Mouse (Mus musculus) heart, postnatal 36 days (tissue): Measurements from ENCODE around the gene Gm38394. TPM values are rescaled to one million over a fixed set of nuclear protein-coding genes. Genes with fewer than 3 reads are reported as not detected.
"Not testable (repeated sequence)": the region's sequence is repeated elsewhere in the genome, so short reads cannot be mapped to it uniquely, and the experiment has no call there.

Experiments used
- DNase-seq, 2 experiments: peaks; one replicate each; pipeline ENCODE4 v3.0.0; 2021 to 2022
- intact Hi-C: fragments of 180-260 bp; cut with DNase I; formaldehyde crosslinking; loops from one replicate; pipeline ENCODE4 v1.15.1; 2025
- total RNA-seq, 2 experiments: library from RNA; stranded (reverse); gene quantifications; 2 replicates each; pipeline ENCODE4 v1.2.3; 2021

Gm38394 gene
- 10 to 100 TPM; 17.8 to 18.4 TPM for total RNA-seq

DNA sequence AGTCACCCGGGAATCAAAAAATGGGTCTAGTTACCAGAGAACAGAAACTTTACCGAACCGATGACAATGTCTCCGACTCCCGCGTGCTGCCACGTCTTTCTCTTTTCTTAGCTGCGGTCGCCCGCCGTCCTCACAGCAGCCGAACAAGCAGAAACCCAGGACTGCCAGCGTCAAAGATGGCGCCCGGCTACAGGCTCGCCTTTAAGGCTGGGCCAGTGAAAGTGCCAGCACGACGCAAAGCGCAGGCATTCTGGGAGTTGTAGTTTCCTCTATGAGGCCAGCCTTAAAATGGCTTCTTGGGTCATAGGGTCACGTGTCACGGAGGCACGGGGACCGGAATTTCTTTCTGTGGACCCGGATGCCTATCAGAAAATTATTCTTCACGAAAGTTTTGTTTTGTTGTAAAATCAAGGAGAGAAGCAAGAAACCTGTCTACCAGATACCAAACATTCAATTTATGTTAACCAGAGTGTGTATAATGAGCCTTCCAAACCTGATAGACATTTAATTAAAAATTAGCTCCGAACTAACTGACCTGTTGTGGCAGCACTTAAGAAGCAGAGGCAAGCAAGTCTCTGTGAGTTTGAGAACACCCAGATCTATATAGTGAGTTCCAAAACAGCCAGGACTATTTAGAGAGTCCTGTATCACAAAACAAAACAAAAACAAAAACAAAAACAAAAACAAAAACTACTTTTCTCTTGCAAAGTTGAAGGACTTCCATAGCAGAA lies at the start of gene Gm38394:
TSS of gene Gm38394 (minus strand) at position 116 of the 731 bp plus-strand sequence.
- peak; percentile 89 to 90 for DNase-seq
- intact Hi-C loops, result no loop called here

DNA sequence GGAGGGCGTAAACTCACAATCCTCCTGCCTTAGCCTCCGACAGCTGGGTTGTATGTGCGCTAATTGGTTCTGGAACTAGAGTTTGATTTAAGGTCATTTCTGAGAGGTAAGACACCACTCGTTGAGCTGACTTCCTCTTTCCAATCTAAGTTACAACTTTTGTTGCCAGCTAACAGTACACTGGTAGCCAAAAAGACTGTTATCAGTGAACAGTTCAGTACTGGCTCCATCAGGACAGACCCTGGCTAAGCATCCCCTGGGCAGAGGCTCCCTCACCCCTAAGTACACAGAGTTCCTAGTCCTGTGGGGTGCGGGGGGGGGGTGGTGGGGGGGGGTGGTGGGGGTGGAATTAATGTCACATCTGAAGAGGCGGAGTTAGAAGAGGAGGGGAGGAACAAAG lies 49.8 kb upstream of the Gm38394 start:
- no peak for DNase-seq
- intact Hi-C loops, result loop anchor here (5.0 kb wide), 1 partner anchor 74 kb away; no protein-coding TSS in a partner anchor

DNA sequence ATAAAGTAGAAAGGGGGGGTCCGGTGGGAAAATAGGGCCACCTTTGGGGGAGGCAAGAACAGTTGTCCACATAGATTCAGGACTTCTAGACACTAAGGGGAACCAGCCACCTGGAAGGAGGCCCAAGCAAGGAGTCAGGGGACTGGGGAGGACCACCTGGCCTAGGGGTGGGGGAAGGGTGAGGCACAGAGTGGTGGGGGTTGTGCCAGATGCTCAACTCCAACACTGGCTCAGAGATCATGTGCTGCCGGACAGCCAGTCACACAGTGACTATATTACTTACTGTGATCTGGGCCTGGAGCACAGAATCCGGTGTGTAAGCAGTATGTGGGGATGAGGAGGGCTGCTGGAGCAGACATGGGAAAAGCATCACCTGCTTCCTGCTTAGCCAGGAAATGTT lies 48.2 kb upstream of the Gm38394 start:
- intact Hi-C loops, result no loop called here
- no peak for DNase-seq

DNA sequence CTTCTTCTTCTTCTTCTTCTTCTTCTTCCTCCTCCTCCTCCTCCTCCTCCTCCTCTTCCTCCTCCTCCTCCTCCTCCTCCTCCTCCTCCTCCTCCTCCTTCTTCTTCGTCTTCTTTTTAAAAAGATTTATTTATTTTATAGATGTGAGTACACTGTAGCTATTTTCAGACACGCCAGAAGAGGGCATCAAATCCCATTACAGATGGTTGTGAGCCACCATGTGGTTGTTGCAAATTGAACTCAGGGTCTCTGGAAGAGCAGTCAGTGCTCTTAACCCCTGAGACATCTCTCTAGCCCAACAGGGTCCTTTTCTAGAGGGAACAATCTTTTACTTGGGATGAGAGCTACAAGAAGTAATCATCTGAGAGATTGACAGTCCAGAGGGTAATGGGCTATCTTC lies 40.7 kb upstream of the Gm38394 start:
- not testable (repeated sequence) for DNase-seq
- intact Hi-C loops, result loop anchor here (1.0 kb wide), 1 partner anchor 194 kb away; no protein-coding TSS in a partner anchor

DNA sequence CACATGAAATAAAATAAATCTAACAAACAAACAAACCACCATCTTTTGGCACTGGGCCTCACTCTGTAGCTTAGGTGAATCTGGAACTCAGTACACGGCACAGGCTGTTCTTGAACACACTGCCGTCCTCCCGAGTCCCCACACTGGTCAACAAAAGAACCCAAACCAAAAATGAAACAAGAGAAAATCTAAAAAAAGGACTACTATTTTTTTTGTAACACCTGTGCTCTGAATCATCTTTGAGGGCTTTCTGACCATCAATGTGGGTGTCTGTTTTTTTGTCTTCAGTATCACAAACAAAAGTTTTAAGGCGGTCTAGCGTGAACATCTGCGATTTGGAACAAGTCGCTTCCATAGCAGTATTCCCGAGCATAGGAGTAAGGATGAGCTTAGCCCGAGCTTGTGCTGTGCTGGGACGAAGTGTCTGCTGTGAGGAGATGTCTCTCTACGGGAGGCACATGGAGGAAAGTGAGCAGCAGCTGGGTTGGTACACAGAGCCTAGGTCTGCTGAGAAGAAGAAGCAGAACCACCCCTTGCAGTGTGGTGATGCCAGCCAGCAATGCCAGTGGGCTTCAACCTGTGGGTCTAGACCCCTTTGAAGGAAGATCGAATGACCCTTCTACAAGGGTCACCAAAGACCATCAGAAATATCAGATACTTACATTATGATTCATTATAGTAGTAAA lies 37.0 kb upstream of the Gm38394 start:
- no peak for DNase-seq
- intact Hi-C loops, result no loop called here

DNA sequence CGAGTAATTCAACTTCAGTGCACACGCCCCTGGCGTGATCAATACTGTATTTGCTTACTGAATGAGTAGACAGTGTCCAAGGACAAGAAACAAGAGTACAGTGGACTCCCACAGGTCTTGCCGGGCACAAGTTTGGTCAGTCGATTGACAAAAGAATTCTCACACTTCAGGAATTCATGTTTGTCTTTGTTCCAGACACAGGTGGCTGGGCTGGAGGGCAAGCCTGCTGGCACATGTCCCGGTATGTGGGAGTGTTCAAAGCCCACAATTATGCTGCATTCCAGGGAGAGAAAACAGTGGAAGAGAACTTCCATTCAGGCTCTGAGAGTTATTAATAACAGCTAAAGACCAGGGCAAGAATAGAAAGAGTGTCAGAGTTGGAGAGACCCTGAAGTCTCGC lies 34.8 kb upstream of the Gm38394 start:
- intact Hi-C loops, result no loop called here
- peak in 1 of 2 experiments; percentile 29 for DNase-seq

DNA sequence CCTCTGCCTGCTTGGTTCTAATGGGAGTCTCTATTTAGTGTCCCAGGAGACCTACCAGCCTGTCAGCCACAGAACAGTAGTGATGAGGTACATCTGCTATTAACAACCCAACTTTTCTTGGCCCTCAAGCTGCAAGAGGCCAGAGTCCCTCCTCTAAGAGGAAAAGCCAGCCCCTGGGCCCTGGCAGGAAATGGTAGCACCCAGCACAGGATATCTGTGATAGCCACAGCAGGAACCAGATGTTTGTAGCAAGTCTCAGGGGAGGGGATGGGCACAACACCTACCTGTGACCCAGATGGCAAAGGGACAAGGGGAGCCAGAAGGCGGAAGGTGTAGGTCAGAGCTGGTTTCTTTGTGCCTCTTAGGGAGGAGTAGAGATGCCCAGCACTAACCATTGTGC lies 33.8 kb upstream of the Gm38394 start:
- intact Hi-C loops, result no loop called here
- peak in 1 of 2 experiments; percentile 29 for DNase-seq

DNA sequence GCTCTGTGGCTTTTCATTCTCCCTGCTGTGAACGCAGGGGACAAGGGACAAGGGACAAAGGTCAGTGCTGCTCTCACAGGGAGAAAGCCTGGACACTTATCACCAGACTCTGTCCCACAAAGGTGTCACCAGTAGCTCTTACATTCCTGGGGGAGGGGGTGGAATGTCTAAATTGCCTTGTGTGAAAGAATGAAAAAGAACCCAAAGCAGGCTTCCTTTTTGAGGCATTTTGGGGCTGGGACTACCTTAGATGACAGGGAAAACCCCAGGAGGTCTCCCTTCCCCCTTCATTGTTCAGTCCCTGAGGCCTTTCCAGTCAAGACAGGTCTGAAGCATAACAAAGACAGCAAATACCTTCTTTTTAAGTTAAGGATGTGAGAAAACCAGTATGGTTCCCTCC lies 33.2 kb upstream of the Gm38394 start:
- no peak for DNase-seq
- intact Hi-C loops, result no loop called here

DNA sequence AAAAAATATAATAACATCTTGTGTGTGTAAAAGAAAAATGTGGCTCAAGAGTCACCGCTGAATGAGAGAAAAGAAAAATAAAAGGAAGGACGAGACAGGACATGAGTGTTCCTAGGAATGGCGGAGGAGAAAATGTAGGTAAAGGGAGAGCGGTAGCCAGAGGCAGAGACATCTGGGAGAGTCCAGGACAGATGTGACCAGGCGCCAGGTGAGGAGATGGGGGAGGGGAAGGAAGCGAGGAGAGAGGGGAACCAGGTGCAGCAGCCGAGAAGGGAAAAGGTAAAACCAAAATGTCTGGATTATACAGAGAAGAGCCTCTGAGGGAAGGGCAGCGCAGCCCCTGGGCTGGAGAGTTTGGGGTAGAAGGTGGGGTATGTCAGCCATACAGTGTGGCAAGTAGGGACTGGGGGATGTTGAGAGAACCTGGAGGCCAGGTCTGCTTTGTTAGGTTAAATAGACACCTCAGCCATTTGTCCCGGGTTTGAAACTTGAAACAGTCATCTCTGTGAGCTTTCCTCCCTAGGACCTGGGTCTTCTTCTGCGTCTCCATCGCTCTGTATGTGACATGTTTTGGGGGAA lies 32.5 kb upstream of the Gm38394 start:
- intact Hi-C loops, result no loop called here
- DNase-seq, result no peak

DNA sequence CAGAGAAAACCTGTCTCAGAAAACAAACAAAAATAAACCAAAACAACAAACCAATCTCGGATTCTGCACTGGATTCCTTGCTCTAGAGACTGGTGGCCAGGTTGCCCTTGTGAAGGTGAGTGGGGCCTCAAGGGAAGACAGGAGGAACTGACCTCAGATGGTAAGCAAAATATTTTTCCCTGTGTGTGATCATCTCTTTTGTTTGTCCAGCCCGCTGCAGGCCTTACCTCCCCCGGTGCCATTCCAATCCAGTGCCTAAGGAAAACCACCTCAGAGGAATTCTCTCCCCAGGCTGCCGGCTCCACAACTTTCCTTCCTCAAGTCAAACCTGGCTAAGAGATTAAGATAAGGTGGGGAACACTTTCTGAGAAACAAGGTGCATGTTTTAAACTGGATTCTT lies 31.1 kb upstream of the Gm38394 start:
- intact Hi-C loops, result no loop called here
- no peak for DNase-seq

DNA sequence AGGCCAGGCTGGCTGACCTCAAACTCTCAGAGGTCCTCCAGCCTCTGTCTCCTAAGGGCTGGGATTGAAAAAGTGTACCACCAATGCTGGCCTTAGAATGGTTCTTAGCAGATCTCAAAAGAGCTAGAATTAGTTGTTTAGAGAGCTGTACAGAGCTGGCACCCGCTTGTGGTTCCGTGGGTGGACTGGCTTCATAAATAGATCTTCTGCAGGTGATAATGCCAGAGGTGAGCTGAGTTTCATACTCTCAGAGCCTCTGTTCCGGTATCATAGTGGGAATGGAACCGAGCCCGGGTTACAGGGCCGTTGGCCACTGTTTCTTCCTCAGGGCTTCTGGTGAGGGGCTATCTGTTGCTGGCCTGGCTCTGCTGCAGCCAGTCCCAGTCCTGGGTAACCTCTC lies 29.9 kb upstream of the Gm38394 start:
- no peak for DNase-seq
- intact Hi-C loops, result no loop called here

DNA sequence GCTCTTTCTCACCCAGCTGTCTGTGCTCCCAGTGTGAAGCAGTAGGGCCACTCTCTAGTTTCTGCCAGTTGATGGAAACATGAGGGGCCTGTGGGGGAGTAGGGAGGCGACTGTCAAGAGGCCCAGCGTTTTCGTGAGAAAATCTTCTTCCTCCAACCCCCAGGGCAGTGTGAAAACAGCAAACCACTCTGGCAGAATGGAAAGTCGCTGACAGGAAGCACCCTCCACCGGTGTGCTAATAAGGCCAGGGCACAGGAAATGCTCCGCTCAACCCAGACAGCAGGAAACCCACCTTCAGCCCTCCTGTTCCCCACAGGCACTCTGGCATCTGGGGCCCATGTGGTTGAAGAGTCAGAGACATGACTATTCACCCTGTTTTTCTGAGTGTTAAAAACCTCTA lies 28.8 kb upstream of the Gm38394 start, which contains the start of gene Lax1:
TSS of gene Lax1 (minus strand) at position 212 of the 400 bp plus-strand sequence.
- DNase-seq, result no peak
- intact Hi-C loops, result no loop called here

DNA sequence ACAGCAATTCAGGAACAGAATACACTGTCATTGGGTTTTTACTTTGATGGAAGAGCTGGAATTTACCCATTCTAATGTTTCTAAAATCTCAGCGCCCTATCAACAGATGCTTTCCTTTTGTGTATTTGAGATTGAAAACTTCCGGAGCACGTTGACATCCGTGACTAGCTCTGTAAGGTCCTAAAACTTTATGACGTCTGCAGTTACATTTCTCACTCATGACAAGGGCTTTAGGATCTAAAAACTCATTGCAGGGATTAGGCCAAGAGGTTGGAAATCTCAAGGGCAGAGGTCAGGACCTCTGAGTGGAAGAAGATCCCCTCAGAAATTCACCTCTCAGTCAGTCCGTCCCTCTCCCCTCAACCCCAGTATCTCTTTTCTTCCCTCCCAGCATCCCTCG lies 27.2 kb upstream of the Gm38394 start:
- no peak for DNase-seq
- intact Hi-C loops, result no loop called here

DNA sequence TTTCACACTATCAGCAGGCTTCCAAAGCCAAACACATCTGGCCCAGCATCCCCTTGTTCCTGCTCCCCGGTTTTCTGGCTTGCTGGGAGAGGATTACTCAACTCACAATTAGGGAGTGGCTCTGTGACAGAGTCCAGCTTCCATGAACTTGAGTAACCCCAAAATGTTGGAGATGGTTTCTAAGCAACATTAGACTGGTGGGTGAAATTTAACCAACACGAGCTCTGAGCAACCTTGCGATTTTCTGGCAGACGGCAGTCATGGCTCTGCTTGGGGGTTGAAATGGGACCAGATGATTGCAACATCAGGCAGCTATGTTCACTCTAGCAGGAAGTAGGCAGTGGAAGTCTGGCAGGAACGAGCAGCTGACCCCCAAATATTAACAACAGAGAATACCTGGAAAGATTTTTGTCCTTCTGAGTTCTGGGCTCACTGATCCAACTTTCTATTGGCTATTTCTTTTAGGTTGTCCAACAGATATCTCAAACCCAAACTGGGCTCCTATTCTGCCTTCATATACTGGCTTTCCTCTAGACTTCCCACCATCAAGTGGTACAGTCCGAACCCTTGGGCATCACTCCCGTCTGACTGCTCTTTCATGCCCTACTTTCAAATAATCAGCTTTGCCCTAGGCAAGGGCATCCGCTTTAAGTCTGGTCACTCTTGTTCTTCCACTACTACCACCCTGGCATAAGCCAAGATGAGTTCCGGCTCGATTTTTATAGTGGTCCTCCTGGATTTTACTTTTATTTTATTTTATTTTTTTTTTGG lies 24.8 kb upstream of the Gm38394 start:
- intact Hi-C loops, result no loop called here
- DNase-seq, result peak; percentile 67 to 68

DNA sequence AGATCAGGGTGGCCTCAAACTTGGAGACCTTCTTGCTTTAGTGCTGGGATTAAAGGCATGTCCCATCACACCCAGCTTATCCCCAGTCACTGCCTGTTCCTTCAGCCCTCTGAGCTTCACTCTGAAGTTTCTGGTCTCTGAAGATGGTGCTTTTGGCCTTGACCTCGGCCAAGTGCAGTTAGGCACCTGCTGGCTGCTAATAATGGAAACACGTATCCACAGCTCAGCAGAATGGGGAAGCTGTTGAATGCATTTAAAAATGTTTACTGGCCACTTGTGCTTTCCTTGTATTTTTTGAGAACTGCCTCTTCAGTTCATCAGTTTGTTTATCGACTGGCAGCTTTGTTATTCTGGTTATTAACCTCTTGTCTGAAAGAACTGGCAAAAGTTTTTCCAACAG lies 10.7 kb upstream of the Gm38394 start:
- no peak for DNase-seq

DNA sequence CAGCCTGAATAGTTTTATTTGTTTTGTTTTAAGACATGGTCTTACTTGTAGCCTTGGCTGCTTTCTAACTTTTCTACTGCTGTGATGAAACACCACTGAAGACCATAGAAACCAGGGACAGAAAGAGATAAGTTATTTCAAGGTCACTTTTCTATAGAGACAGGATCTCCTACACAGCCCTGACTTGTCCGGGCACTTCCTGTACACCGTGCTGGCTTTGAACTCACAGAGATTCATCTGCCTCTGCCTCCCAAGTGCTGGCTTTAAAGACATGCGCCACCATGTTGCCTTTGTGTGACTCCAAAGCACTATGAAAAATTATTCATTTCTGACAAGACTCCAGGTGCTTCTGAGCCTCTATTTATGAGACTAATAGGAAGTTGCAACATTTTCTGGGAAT lies 10.1 kb upstream of the Gm38394 start:
- intact Hi-C loops, result no loop called here
- no peak for DNase-seq

More for the DNA sequence above, 10.7 kb upstream of the Gm38394 start:
- intact Hi-C loops, result no loop called here

DNA sequence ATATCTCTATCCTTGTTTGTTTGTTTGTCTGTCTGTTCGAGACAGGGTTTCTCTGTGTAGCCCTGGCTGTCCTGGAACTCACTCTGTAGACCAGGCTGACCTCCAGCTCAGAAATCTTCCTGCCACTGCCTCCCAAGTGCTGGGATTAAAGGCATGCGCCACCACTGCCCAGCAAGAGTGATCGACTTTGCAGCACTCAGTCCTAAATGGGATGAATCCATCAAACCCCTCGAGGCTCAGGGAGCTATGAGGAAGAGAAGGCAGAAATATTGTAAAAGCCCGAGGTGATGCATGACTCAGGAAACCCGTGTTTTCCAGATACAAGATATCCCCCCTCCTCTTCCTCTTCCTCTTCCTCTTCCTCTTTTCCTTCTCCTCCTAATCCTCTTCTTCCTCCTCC lies 9.7 kb upstream of the Gm38394 start:
- intact Hi-C loops, result no loop called here
- DNase-seq, result no peak

DNA sequence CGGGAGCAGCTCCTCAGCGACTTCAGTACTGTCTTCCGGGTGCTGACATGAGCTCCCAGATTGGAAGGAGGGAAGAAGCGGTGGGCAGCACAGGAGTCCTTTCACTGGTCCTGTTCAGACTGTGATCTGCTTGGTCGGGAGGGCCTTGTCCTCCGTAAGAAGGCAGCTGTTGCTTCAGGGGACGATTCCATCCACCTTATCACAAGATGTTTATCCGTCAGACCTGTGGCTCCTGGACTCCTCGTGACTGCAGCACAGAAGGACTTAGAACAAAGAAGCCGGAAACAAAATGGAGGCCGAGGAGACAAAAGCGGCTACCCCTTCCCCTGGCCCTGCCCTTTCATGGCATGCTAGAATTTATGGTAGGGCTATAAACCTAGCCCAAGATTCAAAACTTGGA lies 9.1 kb upstream of the Gm38394 start:
- intact Hi-C loops, result no loop called here

DNA sequence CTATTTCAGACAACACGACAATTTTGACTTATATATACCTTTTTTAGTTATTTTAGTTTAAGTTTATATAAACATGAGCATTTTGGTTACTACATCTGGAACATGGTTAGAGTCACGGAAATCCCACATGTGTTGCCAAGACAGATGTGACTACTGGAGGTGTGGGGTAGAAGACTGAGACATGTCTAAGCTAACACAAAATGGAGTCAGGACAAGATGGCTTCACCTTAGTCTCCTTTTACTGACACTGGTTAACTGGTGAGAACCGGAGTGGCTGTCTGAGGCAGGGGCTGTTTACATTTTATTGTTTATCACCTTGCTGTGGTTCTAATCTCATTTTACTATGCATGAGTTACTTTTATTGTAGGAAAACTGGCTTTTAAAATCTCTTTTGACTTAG lies 7.5 kb upstream of the Gm38394 start:
- intact Hi-C loops, result no loop called here
- DNase-seq, result no peak

More for the DNA sequence above, 9.1 kb upstream of the Gm38394 start:
- no peak for DNase-seq

DNA sequence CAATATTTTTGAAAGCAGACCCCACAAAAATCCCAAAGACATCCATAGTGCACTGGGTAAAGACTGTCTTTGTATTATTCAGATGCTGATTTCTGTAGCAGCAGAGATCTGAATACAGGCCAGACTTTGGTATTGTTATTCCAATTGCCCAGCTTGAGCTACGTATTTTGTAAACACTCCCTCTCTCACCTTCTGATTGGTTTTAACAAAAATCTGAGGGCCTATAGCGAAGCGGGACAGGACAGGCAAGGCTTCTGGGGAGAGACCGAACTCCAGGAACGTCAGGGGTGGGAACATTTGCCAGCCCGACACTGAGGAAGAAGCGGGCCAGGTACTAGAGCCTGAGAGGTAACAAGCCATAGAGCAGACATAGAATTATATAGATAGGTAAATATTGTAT lies 6.6 kb upstream of the Gm38394 start:
- intact Hi-C loops, result no loop called here
- DNase-seq, result no peak

DNA sequence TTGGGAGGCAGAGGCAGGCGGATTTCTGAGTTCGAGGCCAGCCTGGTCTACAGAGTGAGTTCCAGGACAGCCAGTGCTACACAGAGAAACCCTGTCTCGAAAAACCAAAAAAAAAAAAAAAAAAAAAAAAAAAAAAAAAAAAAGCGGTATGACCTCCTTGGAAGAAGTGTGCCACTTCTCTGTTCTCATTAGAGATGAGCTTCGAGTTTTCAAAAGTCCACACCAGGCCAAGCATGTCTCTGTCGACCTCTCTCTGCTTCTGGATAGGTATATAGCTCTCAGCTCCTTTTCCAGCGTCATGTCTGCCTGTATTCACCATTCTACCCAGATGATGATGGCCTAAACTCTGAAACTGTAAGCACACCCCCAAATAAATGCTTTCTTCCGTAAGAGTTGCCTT lies 4.6 kb upstream of the Gm38394 start:
- intact Hi-C loops, DNase-seq: not testable (repeated sequence)
